Mouse (Mus musculus): ENCODE results near the gene Ttc39a. TPM values are rescaled to one million over a fixed set of nuclear protein-coding genes. Genes with fewer than 3 reads are reported as not detected.

Ttc39a gene
- polyA plus RNA-seq, 1 experiment: 0.42 TPM

DNA sequence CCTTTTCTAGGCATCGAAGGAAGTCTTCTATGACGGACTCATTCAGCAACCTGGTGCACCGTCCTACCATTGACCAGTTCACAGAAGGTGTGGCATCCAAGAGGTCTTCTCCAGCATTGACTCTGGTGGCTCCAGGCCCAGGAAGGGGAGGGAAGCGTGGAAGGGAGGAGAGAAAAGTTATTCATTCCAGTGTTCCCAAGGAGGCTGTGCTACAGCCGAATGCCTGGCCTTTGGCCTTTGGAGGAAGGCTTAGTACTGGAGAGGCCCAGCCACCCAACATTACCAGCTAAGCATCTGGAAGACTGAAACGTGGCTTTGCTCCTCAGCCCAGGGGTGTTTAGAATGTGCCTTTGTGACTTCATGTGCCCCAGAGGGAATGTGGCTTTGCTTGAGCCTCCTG is 16.0 kb downstream of the Ttc39a start:
- Histone ChIP-seq H3K79me2 (ENCODE audit: control insufficient read depth, insufficient read depth) (no peaks in the 10 kb centered on the region), H3K4me3 (ENCODE audit: insufficient read depth, poor library complexity, severe bottlenecking) (no peak overlapping the region), H3ac (ENCODE audit: control insufficient read depth, insufficient read length, low read depth) (no peak overlapping the region), H3K27me3 (ENCODE audit: control insufficient read depth, insufficient read depth, insufficient read length) (no peaks in the 10 kb centered on the region), H3K79me3 (ENCODE audit: low read depth) (no peaks in the 10 kb centered on the region), H3K36me3 (ENCODE audit: control insufficient read depth, insufficient read depth) (no peaks in the 10 kb centered on the region)
- TF ChIP-seq MYOG (IDR thresholded peaks at IDR 0.05; ENCODE audit: control insufficient read depth, extremely low read depth, insufficient read length): no peak
- TF ChIP-seq CEBPB (IDR thresholded peaks at IDR 0.05; ENCODE audit: low read depth): no peak
- no peak for TF ChIP-seq MAX (IDR thresholded peaks at IDR 0.05)
- TF ChIP-seq MYOD1 (IDR thresholded peaks at IDR 0.05; ENCODE audit: control insufficient read depth, insufficient read length, low read depth): no peak
- TF ChIP-seq FOSL1 (IDR thresholded peaks at IDR 0.05; ENCODE audit: insufficient read depth, low read length, poor library complexity, severe bottlenecking): no peak
- no peak for TF ChIP-seq USF1 (IDR thresholded peaks at IDR 0.05; ENCODE audit: low read depth)
- TF ChIP-seq CTCF (IDR thresholded peaks at IDR 0.05; ENCODE audit: control insufficient read depth, insufficient read depth, insufficient read length): no peak

DNA sequence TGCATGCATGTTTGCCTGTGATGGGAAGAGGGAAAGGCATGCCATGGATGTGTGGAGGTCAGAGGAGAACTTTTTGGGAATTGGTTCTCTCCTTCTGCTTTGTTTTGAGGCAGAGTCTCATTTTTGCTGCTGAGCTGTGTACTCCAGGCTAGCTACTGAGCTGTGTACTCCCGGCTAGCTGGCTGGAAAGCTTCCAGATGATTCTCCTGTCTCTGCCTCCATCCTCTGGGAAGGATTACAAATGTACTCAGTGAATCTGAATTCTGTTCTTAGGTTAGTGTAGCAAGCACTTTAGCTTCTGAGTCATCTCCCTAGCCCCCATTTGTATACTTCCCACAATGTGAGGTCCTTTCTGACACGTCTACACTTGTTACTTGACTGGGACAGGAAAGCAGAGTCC is 17.0 kb downstream of the Ttc39a start:
- TF ChIP-seq MYOG (IDR thresholded peaks at IDR 0.05; ENCODE audit: control insufficient read depth, extremely low read depth, insufficient read length): no peak
- TF ChIP-seq USF1 (IDR thresholded peaks at IDR 0.05; ENCODE audit: low read depth): no peak
- no peak for TF ChIP-seq MAX (IDR thresholded peaks at IDR 0.05)
- no peak for TF ChIP-seq CEBPB (IDR thresholded peaks at IDR 0.05; ENCODE audit: low read depth)
- no peak for TF ChIP-seq CTCF (IDR thresholded peaks at IDR 0.05; ENCODE audit: control insufficient read depth, insufficient read depth, insufficient read length)
- TF ChIP-seq FOSL1 (IDR thresholded peaks at IDR 0.05; ENCODE audit: insufficient read depth, low read length, poor library complexity, severe bottlenecking): no peak
- no peak for TF ChIP-seq MYOD1 (IDR thresholded peaks at IDR 0.05; ENCODE audit: control insufficient read depth, insufficient read length, low read depth)
- H3K79me3 ChIP-seq (ENCODE audit: low read depth): no peaks in the 10 kb centered on the region
- no peaks in the 10 kb centered on the region for H3K36me3 ChIP-seq (ENCODE audit: control insufficient read depth, insufficient read depth)
- H3K79me2 ChIP-seq (ENCODE audit: control insufficient read depth, insufficient read depth): no peaks in the 10 kb centered on the region
- no peak overlapping the region for H3K4me3 ChIP-seq (ENCODE audit: insufficient read depth, poor library complexity, severe bottlenecking)
- H3K27me3 ChIP-seq (ENCODE audit: control insufficient read depth, insufficient read depth, insufficient read length): no peaks in the 10 kb centered on the region
- H3ac ChIP-seq (ENCODE audit: control insufficient read depth, insufficient read length, low read depth): no peak overlapping the region

DNA sequence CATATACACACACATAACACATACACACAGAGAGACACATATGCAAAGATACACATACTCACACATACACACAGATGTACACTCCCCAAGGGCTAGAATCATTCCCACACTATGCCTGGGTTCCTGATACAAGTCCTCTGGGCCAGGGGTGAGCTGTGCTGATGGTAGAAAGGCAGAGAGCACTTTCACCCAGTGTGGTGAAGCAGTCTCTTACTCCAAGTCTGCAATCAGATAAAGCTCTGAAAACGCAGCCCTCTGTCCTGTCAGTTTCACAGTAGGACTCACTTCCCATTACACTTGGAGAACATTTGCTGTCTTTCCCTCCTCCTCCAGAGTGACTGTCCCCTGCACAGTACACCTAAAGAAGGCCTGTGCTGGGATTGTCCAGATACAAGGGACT is 20.6 kb downstream of the Ttc39a start:
- Histone ChIP-seq H3K79me2 (ENCODE audit: control insufficient read depth, insufficient read depth) (no peaks in the 10 kb centered on the region), H3ac (ENCODE audit: control insufficient read depth, insufficient read length, low read depth) (no peak overlapping the region), H3K36me3 (ENCODE audit: control insufficient read depth, insufficient read depth) (no peaks in the 10 kb centered on the region), H3K4me3 (ENCODE audit: insufficient read depth, poor library complexity, severe bottlenecking) (no peak overlapping the region), H3K27me3 (ENCODE audit: control insufficient read depth, insufficient read depth, insufficient read length) (no peaks in the 10 kb centered on the region), H3K79me3 (ENCODE audit: low read depth) (no peaks in the 10 kb centered on the region)
- TF ChIP-seq FOSL1 (IDR thresholded peaks at IDR 0.05; ENCODE audit: insufficient read depth, low read length, poor library complexity, severe bottlenecking): no peak
- no peak for TF ChIP-seq MAX (IDR thresholded peaks at IDR 0.05)
- TF ChIP-seq MYOG (IDR thresholded peaks at IDR 0.05; ENCODE audit: control insufficient read depth, extremely low read depth, insufficient read length): no peak
- no peak for TF ChIP-seq CEBPB (IDR thresholded peaks at IDR 0.05; ENCODE audit: low read depth)
- TF ChIP-seq USF1 (IDR thresholded peaks at IDR 0.05; ENCODE audit: low read depth): no peak
- no peak for TF ChIP-seq MYOD1 (IDR thresholded peaks at IDR 0.05; ENCODE audit: control insufficient read depth, insufficient read length, low read depth)
- no peak for TF ChIP-seq CTCF (IDR thresholded peaks at IDR 0.05; ENCODE audit: control insufficient read depth, insufficient read depth, insufficient read length)

DNA sequence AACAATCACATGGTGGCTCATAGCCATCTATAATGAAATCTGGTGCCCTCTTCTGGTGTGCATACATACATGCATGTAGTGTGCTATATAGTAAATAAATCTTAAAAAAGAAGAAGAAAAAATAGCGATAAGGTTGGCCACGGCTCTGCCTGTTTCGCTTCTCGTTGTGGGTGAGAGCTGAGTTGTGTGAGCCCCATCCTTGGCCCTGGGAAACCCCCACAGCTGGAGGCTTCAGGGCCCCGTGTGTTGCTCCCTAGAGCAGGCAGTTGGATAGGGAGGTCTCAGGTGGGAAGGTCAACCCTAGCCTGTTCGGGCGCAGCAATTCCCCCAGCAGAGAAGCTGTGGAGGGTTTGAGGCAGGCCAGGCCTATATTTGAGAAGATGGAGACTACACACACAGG is 23.8 kb downstream of the Ttc39a start:
- no peaks in the 10 kb centered on the region for H3K27me3 ChIP-seq (ENCODE audit: control insufficient read depth, insufficient read depth, insufficient read length)
- no peaks in the 10 kb centered on the region for H3K79me3 ChIP-seq (ENCODE audit: low read depth)
- no peak overlapping the region for H3K4me3 ChIP-seq (ENCODE audit: insufficient read depth, poor library complexity, severe bottlenecking)
- TF ChIP-seq MYOD1 (IDR thresholded peaks at IDR 0.05; ENCODE audit: control insufficient read depth, insufficient read length, low read depth): no peak
- no peak overlapping the region for H3ac ChIP-seq (ENCODE audit: control insufficient read depth, insufficient read length, low read depth)
- no peaks in the 10 kb centered on the region for H3K36me3 ChIP-seq (ENCODE audit: control insufficient read depth, insufficient read depth)
- H3K79me2 ChIP-seq (ENCODE audit: control insufficient read depth, insufficient read depth): no peaks in the 10 kb centered on the region

DNA sequence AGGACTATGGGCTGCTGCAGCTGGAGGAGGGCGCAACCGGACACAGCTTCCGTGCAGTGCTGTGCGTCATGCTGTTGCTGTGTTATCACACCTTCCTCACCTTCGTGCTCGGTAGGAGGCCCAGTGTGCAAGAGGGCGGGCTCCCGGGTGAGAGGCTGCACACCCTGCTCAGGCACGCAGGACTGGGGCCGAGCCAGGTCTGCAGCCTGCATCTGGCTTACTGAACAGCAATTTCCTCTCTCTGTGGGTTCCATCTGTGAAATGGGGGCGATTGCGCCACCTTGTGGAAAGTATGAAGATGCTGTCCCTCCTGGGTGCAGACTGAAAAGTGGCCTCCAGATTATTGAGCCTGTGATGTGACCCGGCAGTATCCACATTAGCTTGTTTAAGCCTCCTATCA is 24.4 kb downstream of the Ttc39a start:
- Histone ChIP-seq H3K79me3 (ENCODE audit: low read depth) (no peaks in the 10 kb centered on the region), H3K36me3 (ENCODE audit: control insufficient read depth, insufficient read depth) (no peaks in the 10 kb centered on the region), H3K4me3 (ENCODE audit: insufficient read depth, poor library complexity, severe bottlenecking) (no peak overlapping the region), H3ac (ENCODE audit: control insufficient read depth, insufficient read length, low read depth) (no peak overlapping the region), H3K27me3 (ENCODE audit: control insufficient read depth, insufficient read depth, insufficient read length) (no peaks in the 10 kb centered on the region), H3K79me2 (ENCODE audit: control insufficient read depth, insufficient read depth) (no peaks in the 10 kb centered on the region)
- peak; percentile 57 for TF ChIP-seq CTCF (IDR thresholded peaks at IDR 0.05; ENCODE audit: control insufficient read depth, insufficient read depth, insufficient read length)
- TF ChIP-seq MYOD1 (IDR thresholded peaks at IDR 0.05; ENCODE audit: control insufficient read depth, insufficient read length, low read depth): no peak
- no peak for TF ChIP-seq MYOG (IDR thresholded peaks at IDR 0.05; ENCODE audit: control insufficient read depth, extremely low read depth, insufficient read length)

DNA sequence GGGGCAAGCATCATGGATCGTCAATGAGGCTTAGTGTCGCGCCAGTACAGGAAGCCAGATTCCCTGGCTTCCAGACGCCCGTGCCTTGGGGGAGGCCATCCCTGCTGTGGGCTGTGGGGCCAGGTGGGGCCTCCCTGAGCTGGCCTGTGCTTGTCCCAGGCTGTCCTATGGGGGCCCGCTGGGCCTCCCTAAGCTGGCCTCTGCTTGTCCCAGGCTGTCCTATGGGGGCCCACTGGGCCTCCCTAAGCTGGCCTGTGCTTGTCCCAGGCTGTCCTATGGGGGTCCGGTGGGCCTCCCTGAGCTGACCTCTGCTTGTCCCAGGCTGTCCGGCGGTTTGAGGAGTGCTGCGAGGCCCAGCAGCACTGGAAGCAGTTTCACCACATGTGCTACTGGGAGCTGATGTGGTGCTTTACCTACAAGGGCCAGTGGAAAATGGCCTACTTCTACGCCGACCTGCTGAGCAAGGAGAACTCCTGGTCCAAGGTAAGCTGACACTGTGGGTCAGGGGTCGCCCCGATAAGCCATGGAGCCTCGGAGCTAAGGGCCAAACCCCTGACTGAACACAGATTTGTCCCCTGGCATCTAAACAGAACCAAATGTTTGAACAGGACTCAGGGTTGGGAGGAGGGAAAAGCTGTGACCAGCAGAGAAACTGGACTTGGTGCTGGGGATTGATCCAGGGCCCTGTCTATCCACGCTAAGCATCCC is 26.4 kb downstream of the Ttc39a start:
- no peak for TF ChIP-seq MYOD1 (IDR thresholded peaks at IDR 0.05; ENCODE audit: control insufficient read depth, insufficient read length, low read depth)
- no peak for TF ChIP-seq CEBPB (IDR thresholded peaks at IDR 0.05; ENCODE audit: low read depth)
- TF ChIP-seq CTCF (IDR thresholded peaks at IDR 0.05; ENCODE audit: control insufficient read depth, insufficient read depth, insufficient read length): no peak
- TF ChIP-seq MAX (IDR thresholded peaks at IDR 0.05): no peak
- no peak for TF ChIP-seq MYOG (IDR thresholded peaks at IDR 0.05; ENCODE audit: control insufficient read depth, extremely low read depth, insufficient read length)
- no peak for TF ChIP-seq USF1 (IDR thresholded peaks at IDR 0.05; ENCODE audit: low read depth)
- no peak overlapping the region for H3K4me3 ChIP-seq (ENCODE audit: insufficient read depth, poor library complexity, severe bottlenecking)
- H3ac ChIP-seq (ENCODE audit: control insufficient read depth, insufficient read length, low read depth): no peak overlapping the region
- H3K79me2 ChIP-seq (ENCODE audit: control insufficient read depth, insufficient read depth): no peaks in the 10 kb centered on the region
- no peaks in the 10 kb centered on the region for H3K79me3 ChIP-seq (ENCODE audit: low read depth)
- H3K36me3 ChIP-seq (ENCODE audit: control insufficient read depth, insufficient read depth): no peaks in the 10 kb centered on the region
- no peaks in the 10 kb centered on the region for H3K27me3 ChIP-seq (ENCODE audit: control insufficient read depth, insufficient read depth, insufficient read length)

Measured in C2C12 (cell line).